Mouse (Mus musculus): Measurements from ENCODE around the gene Atp9a.

DNA sequence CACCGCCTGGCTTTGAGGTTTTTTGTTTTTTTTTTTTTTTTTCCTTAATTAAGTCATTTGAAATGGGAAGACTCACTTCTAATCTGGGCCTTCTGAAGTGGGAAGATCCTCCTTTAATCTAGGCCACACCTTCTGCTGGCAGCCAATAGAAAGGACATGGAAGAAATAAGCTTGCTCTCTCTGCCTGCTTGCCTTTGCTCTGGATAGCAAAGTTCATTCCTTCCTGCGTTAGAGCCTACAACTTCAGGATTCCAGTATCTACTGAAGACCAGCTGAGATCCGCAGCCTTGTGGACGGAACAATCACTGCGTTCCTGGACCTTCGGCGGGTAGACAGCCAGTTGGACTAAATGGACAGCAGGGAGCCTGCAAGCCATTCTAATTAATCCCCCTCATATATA is 79.0 kb downstream of the Atp9a start:
- TF ChIP-seq CTCF (IDR thresholded peaks at IDR 0.05; ENCODE audit: low read depth, low read length) = no peak
- no peak for TF ChIP-seq POLR2A (IDR thresholded peaks at IDR 0.05; ENCODE audit: insufficient read depth, low read length)
- TF ChIP-seq EP300 (IDR thresholded peaks at IDR 0.05; ENCODE audit: insufficient read depth, low read depth, low read length) = no peak
